Mouse (Mus musculus): ENCODE data around the gene Cdrt4. TPM values are rescaled to one million over a fixed set of nuclear protein-coding genes. Genes with fewer than 3 reads are reported as not detected.

Gene Cdrt4
- polyA plus RNA-seq (2016; fragmentation: Nextera tagmentation; extraction: Ambion mirVana): 0.30 TPM in 1 of 2 replicates, not detected in the other

- WGBS: 80% methylated on average over 3 of the region's 3 CpGs
- no peaks in the 10 kb centered on the region for H3K27me3 ChIP-seq (ENCODE audit: insufficient read depth, poor library complexity, severe bottlenecking)
- H3K36me3 ChIP-seq: no peaks in the 10 kb centered on the region
- no peak within 1 kb of the TSS for H3K4me3 ChIP-seq
- H3K4me1 ChIP-seq (replicated peaks): no peaks in the 10 kb centered on the region
- no peak for DNase-seq (ENCODE audit: low spot score)
- no peak within 1 kb of the TSS for H3K27ac ChIP-seq
- peaks cover 11% of the 10 kb centered on the region; the same call in 1 of the 2 replicates for H3K9me3 ChIP-seq
These were observed at the start of gene Cdrt4 for GRCm38 (mm10) chr11:62951012-62951411. Cdrt4 (plus strand) TSS chr11:62951193.

- Histone ChIP-seq H3K36me3 (0 out of 2 replicates have a peak, but pooled peaks cover under 1% of the 10 kb centered on the region), H3K4me1 (replicated peaks) (peaks cover 10% of the 10 kb centered on the region), H3K27ac (no peak overlapping the region), H3K9me3 (no peaks in the 10 kb centered on the region), H3K27me3 (ENCODE audit: insufficient read depth, poor library complexity, severe bottlenecking) (no peaks in the 10 kb centered on the region), H3K4me3 (no peak overlapping the region)
- DNase-seq (ENCODE audit: low spot score): peak; percentile 38
- 41% methylated on average over 12 of the region's 12 CpGs for WGBS
These were observed 49.2 kb upstream of the Cdrt4 start for GRCm38 (mm10) chr11:62901699-62902323.

- Histone ChIP-seq H3K9me3 (no peaks in the 10 kb centered on the region), H3K4me1 (replicated peaks) (no peaks in the 10 kb centered on the region), H3K27ac (no peak overlapping the region), H3K27me3 (ENCODE audit: insufficient read depth, poor library complexity, severe bottlenecking) (no peaks in the 10 kb centered on the region), H3K4me3 (no peak overlapping the region), H3K36me3 (no peaks in the 10 kb centered on the region)
- 85% methylated on average over 6 of the region's 6 CpGs for WGBS
- no peak for DNase-seq (ENCODE audit: low spot score)
These were observed 47.0 kb upstream of the Cdrt4 start for GRCm38 (mm10) chr11:62903871-62904495.

GRCm38 (mm10) chr11:62909720-62910306 is 41.2 kb upstream of the Cdrt4 start:
- H3K27ac ChIP-seq: peak overlapping the region; percentile 74; the same call in 1 of the 2 replicates
- no peak for DNase-seq (ENCODE audit: low spot score)
- H3K4me1 ChIP-seq (replicated peaks): peaks cover 15% of the 10 kb centered on the region
- H3K27me3 ChIP-seq (ENCODE audit: insufficient read depth, poor library complexity, severe bottlenecking): no peaks in the 10 kb centered on the region
- 76% methylated on average over 3 of the region's 3 CpGs for WGBS
- no peaks in the 10 kb centered on the region for H3K36me3 ChIP-seq
- no peak overlapping the region for H3K4me3 ChIP-seq
- H3K9me3 ChIP-seq: no peaks in the 10 kb centered on the region

- H3K27me3 ChIP-seq (ENCODE audit: insufficient read depth, poor library complexity, severe bottlenecking): 0 out of 2 replicates have a peak, but pooled peaks cover 3% of the 10 kb centered on the region
- no peak overlapping the region for H3K4me3 ChIP-seq
- peak; percentile 11 for DNase-seq (ENCODE audit: low spot score)
- no peaks in the 10 kb centered on the region for H3K36me3 ChIP-seq
- 43% methylated on average over 8 of the region's 8 CpGs for WGBS
- H3K4me1 ChIP-seq (replicated peaks): peaks cover 15% of the 10 kb centered on the region
- no peaks in the 10 kb centered on the region for H3K9me3 ChIP-seq
- H3K27ac ChIP-seq: peak overlapping the region; percentile 74
These were observed 39.6 kb upstream of the Cdrt4 start for GRCm38 (mm10) chr11:62911362-62911761.

GRCm38 (mm10) chr11:62913141-62913540 is 37.9 kb upstream of the Cdrt4 start:
- 0 out of 2 replicates have a peak, but pooled peaks cover 3% of the 10 kb centered on the region for H3K27me3 ChIP-seq (ENCODE audit: insufficient read depth, poor library complexity, severe bottlenecking)
- DNase-seq (ENCODE audit: low spot score): no peak
- no peaks in the 10 kb centered on the region for H3K36me3 ChIP-seq
- 93% methylated on average over 2 of the region's 2 CpGs for WGBS
- H3K9me3 ChIP-seq: no peaks in the 10 kb centered on the region
- no peak overlapping the region for H3K4me3 ChIP-seq
- no peak overlapping the region for H3K27ac ChIP-seq
- peaks cover 21% of the 10 kb centered on the region for H3K4me1 ChIP-seq (replicated peaks)

- 62% methylated on average over 6 of the region's 6 CpGs for WGBS
- no peak for DNase-seq (ENCODE audit: low spot score)
- Histone ChIP-seq H3K4me1 (replicated peaks) (peaks cover 21% of the 10 kb centered on the region), H3K27ac (no peak overlapping the region), H3K9me3 (peaks cover 4% of the 10 kb centered on the region; the same call in 1 of the 2 replicates), H3K4me3 (no peak overlapping the region), H3K27me3 (ENCODE audit: insufficient read depth, poor library complexity, severe bottlenecking) (0 out of 2 replicates have a peak, but pooled peaks cover 3% of the 10 kb centered on the region), H3K36me3 (no peaks in the 10 kb centered on the region)
These were observed 36.5 kb upstream of the Cdrt4 start for GRCm38 (mm10) chr11:62914532-62914931.

- H3K27me3 ChIP-seq (ENCODE audit: insufficient read depth, poor library complexity, severe bottlenecking): 0 out of 2 replicates have a peak, but pooled peaks cover 3% of the 10 kb centered on the region
- H3K9me3 ChIP-seq: peaks cover 6% of the 10 kb centered on the region; the same call in 1 of the 2 replicates
- peaks cover 21% of the 10 kb centered on the region for H3K4me1 ChIP-seq (replicated peaks)
- 88% methylated on average over 2 of the region's 2 CpGs for whole genome bisulfite sequencing
- no peaks in the 10 kb centered on the region for H3K36me3 ChIP-seq
- DNase-seq (ENCODE audit: low spot score): no peak
- no peak overlapping the region for H3K27ac ChIP-seq
- H3K4me3 ChIP-seq: no peak overlapping the region
These were observed 35.5 kb upstream of the Cdrt4 start for GRCm38 (mm10) chr11:62915486-62915885.

GRCm38 (mm10) chr11:62916765-62917164 is 34.2 kb upstream of the Cdrt4 start:
- Histone ChIP-seq H3K9me3 (peaks cover 6% of the 10 kb centered on the region; the same call in 1 of the 2 replicates), H3K4me1 (replicated peaks) (peaks cover 18% of the 10 kb centered on the region), H3K27ac (no peak overlapping the region), H3K36me3 (no peaks in the 10 kb centered on the region), H3K27me3 (ENCODE audit: insufficient read depth, poor library complexity, severe bottlenecking) (0 out of 2 replicates have a peak, but pooled peaks cover 3% of the 10 kb centered on the region), H3K4me3 (no peak overlapping the region)
- 30% methylated on average over 2 of the region's 2 CpGs for WGBS
- no peak for DNase-seq (ENCODE audit: low spot score)

GRCm38 (mm10) chr11:62919946-62920742 is 30.8 kb upstream of the Cdrt4 start:
- 0 out of 2 replicates have a peak overlapping the region, but pooled peaks have one; percentile 81 for H3K27ac ChIP-seq
- H3K4me1 ChIP-seq (replicated peaks): peaks cover 12% of the 10 kb centered on the region
- H3K4me3 ChIP-seq: peak overlapping the region; percentile 37; the same call in 1 of the 2 replicates
- peaks cover 6% of the 10 kb centered on the region; the same call in 1 of the 2 replicates for H3K9me3 ChIP-seq
- 81% methylated on average over 6 of the region's 6 CpGs for WGBS
- H3K36me3 ChIP-seq: no peaks in the 10 kb centered on the region
- DNase-seq (ENCODE audit: low spot score): no peak
- 0 out of 2 replicates have a peak, but pooled peaks cover 5% of the 10 kb centered on the region for H3K27me3 ChIP-seq (ENCODE audit: insufficient read depth, poor library complexity, severe bottlenecking)

- WGBS: 25% methylated on average over 6 of the region's 6 CpGs
- Histone ChIP-seq H3K27ac (peak overlapping the region; percentile 81), H3K4me3 (peak overlapping the region; percentile 37), H3K27me3 (ENCODE audit: insufficient read depth, poor library complexity, severe bottlenecking) (0 out of 2 replicates have a peak, but pooled peaks cover 5% of the 10 kb centered on the region), H3K36me3 (no peaks in the 10 kb centered on the region), H3K9me3 (peaks cover 6% of the 10 kb centered on the region; the same call in 1 of the 2 replicates), H3K4me1 (replicated peaks) (peaks cover 12% of the 10 kb centered on the region)
- no peak for DNase-seq (ENCODE audit: low spot score)
These were observed 30.3 kb upstream of the Cdrt4 start for GRCm38 (mm10) chr11:62920743-62921050.

Data from hindbrain, embryonic 10.5 days (tissue).